ENCODE assay signal across 10 mouse cellular contexts in the genomic region with DNA sequence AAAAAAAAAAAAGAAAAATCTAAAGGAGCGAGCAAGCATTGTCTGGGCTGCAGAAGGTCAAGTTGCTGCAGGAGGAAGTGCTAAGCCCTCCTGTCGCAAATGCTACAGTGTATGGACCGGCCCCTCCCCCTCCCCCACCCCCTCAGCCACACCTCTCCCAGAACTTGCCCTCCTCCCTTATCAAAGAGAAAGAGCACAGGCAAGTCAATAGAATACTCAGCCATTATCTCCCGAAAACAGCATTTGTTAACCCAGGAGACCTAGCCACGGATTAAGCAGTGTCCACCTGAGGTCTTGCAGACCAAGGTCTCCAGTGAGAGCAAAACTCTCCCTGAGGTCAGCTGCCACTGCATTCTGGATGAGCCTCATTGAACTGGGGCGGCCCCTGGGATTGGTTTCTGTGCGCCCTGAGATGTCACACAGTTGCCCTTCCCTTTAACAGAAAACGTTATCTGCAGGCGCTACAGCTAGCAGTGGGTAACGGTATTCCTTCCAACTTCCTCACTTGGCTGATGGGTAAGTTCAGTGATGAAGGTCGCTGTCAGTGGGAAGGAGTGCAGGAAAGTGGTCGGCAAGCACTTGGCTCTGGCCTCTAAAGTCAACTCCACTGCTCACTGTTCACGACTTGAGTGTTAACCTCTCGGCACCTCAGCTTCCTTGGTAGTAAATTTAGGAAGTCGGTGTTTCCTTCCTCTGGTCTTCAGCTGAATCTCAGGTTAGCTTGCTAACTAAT.
DNase-seq lines count a peak whose midpoint lies in the region; ATAC-seq and TF ChIP-seq lines count a peak whose summit lies in the region.
"Had no signal": no experiment of that assay in that cellular context is flagged by ENCODE, and none has a peak within 500 bp of the region (broad histone marks: within the 10 kb centered on the region; RNA-seq: fewer than 3 reads in every experiment).

No protein-coding gene starts in this region.

- no peaks in the 10 kb centered on the region for H3K36me3 ChIP-seq in stomach, embryonic 15.5 days
- no peaks in the 10 kb centered on the region for H3K36me3 ChIP-seq in stomach, postnatal 0 days (ENCODE audit: control insufficient read depth, insufficient read depth, low read length)
- H3K36me3 ChIP-seq in liver, embryonic 16.5 days (ENCODE audit: control insufficient read depth, insufficient read depth): no peaks in the 10 kb centered on the region
- H3K36me3 ChIP-seq: forebrain, embryonic 12.5 days had no signal

- no peak for TF ChIP-seq CTCF in stomach, postnatal 0 days (IDR thresholded peaks at IDR 0.05; ENCODE audit: low read depth)

- no peak overlapping the region for H3K27ac ChIP-seq in stomach, embryonic 15.5 days
- no peak overlapping the region for H3K27ac ChIP-seq in stomach, postnatal 0 days (replicated peaks)
- peak overlapping the region; percentile 83 for H3K27ac ChIP-seq in liver, embryonic 16.5 days (ENCODE audit: low read length)
- H3K27ac ChIP-seq: forebrain, embryonic 12.5 days; hindbrain, postnatal 0 days had no signal

- DNase-seq in stomach, postnatal 0 days (ENCODE audit: low spot score): no peak
- peak; percentile 26 for DNase-seq in thymus, postnatal 4 days
- no peak for DNase-seq in lung, postnatal 14 days
- DNase-seq in frontal cortex, postnatal 36 days (ENCODE audit: low spot score in 2 of 2): no peak
- DNase-seq: cerebellum, adult 11-12 months had no signal

- H3K4me1 ChIP-seq in stomach, embryonic 15.5 days: peaks cover 4% of the 10 kb centered on the region; the same call in 1 of the 2 replicates
- H3K4me1 ChIP-seq in stomach, postnatal 0 days (replicated peaks; ENCODE audit: control insufficient read depth, insufficient read depth): no peaks in the 10 kb centered on the region
- peaks cover 38% of the 10 kb centered on the region for H3K4me1 ChIP-seq in liver, embryonic 16.5 days (ENCODE audit: control insufficient read depth, low read depth, low read length)

- TF ChIP-seq EP300 in stomach, postnatal 0 days (optimal IDR thresholded peaks at IDR 0.05): no peak

- H3K27me3 ChIP-seq in stomach, embryonic 15.5 days (replicated peaks): no peaks in the 10 kb centered on the region
- no peaks in the 10 kb centered on the region for H3K27me3 ChIP-seq in stomach, postnatal 0 days (ENCODE audit: control insufficient read depth, insufficient read depth, low read length)
- no peaks in the 10 kb centered on the region for H3K27me3 ChIP-seq in liver, embryonic 16.5 days (ENCODE audit: control insufficient read depth, insufficient read depth, low read depth, low read length)

- no peaks in the 10 kb centered on the region for H3K9me3 ChIP-seq in stomach, embryonic 15.5 days
- H3K9me3 ChIP-seq in stomach, postnatal 0 days (ENCODE audit: control insufficient read depth, low read length): no peaks in the 10 kb centered on the region
- H3K9me3 ChIP-seq in liver, embryonic 16.5 days (replicated peaks; ENCODE audit: control insufficient read depth, low read length): no peaks in the 10 kb centered on the region
- H3K9me3 ChIP-seq: forebrain, embryonic 12.5 days had no signal

- H3K4me3 ChIP-seq in stomach, embryonic 15.5 days (replicated peaks): no peak overlapping the region
- no peak overlapping the region for H3K4me3 ChIP-seq in stomach, postnatal 0 days (ENCODE audit: low read depth, low read length)
- H3K4me3 ChIP-seq in liver, embryonic 16.5 days (ENCODE audit: low read depth, low read length): peak overlapping the region; percentile 59
- H3K4me3 ChIP-seq: forebrain, embryonic 12.5 days had no signal

- H3K9ac ChIP-seq in stomach, embryonic 15.5 days: no peak overlapping the region
- no peak overlapping the region for H3K9ac ChIP-seq in stomach, postnatal 0 days (ENCODE audit: low read length)
- peak overlapping the region; percentile 50 for H3K9ac ChIP-seq in liver, embryonic 16.5 days (ENCODE audit: low read depth, low read length)
- H3K9ac ChIP-seq: forebrain, embryonic 12.5 days had no signal

- H3K4me2 ChIP-seq in stomach, embryonic 15.5 days: peak overlapping the region; percentile 6; the same call in 1 of the 2 replicates
- H3K4me2 ChIP-seq in stomach, postnatal 0 days (replicated peaks; ENCODE audit: low read depth): no peak overlapping the region
- H3K4me2 ChIP-seq in liver, embryonic 16.5 days (ENCODE audit: low read depth, low read length): peak overlapping the region; percentile 75
- H3K4me2 ChIP-seq: forebrain, embryonic 12.5 days had no signal

- ATAC-seq in stomach, embryonic 15.5 days (ENCODE audit: insufficient read depth, low FRiP score, low read depth): peak; percentile 62; the same call in 1 of the 2 replicates
- ATAC-seq in stomach, postnatal 0 days (ENCODE audit: low FRiP score, low TSS enrichment): no peak
- ATAC-seq in granulocyte monocyte progenitor cell, adult 5-6 weeks (replicated peaks; ENCODE audit: poor library complexity, severe bottlenecking): peak; percentile 61
- ATAC-seq in liver, embryonic 16.5 days (ENCODE audit: low read depth): peak; percentile 84
- ATAC-seq: hindbrain, postnatal 0 days had no signal

- 50% methylated on average over 15 of the region's 15 CpGs for WGBS in stomach, embryonic 15.5 days
- WGBS in stomach, postnatal 0 days: 52% methylated on average over 15 of the region's 15 CpGs
- WGBS in liver, embryonic 16.5 days (ENCODE audit: insufficient replicate concordance): 7% methylated on average over 15 of the region's 15 CpGs
